Mouse (Mus musculus) gastrocnemius, adult 2 months (tissue): ENCODE results near the gene Klhl34. TPM values are rescaled to one million over a fixed set of nuclear protein-coding genes. Genes with fewer than 3 reads are reported as not detected.

Experiments used
- DNase-seq: peaks from one replicate; pipeline ENCODE4 v3.0.0; 2022
- H3K27ac ChIP-seq: fragments of 200-600 bp; 2 replicates; pipeline ENCODE4 v1.8.1; 2022; ENCODE audit warnings: mild to moderate bottlenecking
- H3K4me3 ChIP-seq: fragments of 200-600 bp; 2 replicates; pipeline ENCODE4 v1.8.1; 2022; ENCODE audit warnings: mild to moderate bottlenecking, moderate library complexity
- CTCF ChIP-seq: fragments of 200-600 bp; IDR thresholded peaks from 2 replicates; pipeline ENCODE4 v1.8.1; 2022; ENCODE audit warnings: antibody characterized with exemption, mild to moderate bottlenecking, moderate library complexity
- intact Hi-C: fragments of 180-260 bp; cut with DNase I; formaldehyde crosslinking; loops from one replicate; pipeline ENCODE4 v1.15.1; 2025
- long read RNA-seq, 2 experiments: library from polyadenylated mRNA; stranded (forward); transcript quantifications; one replicate each; pipeline ENCODE4 v2.0.0; 2021
- total RNA-seq, 2 experiments: library from RNA; stranded (reverse); gene quantifications; 2 replicates each; pipeline ENCODE4 v1.2.3; 2021

Klhl34 gene
- total RNA-seq = 10 to 100 TPM; 12.1 to 33.3 TPM
- long read RNA-seq, experiment 1, transcript Klhl34-201 (1 exons, 1,935 nt) = major isoform, 26 of 26 reads
- long read RNA-seq, experiment 1, partial matches to known transcripts = 0 of 26 reads
- long read RNA-seq, experiment 1, other reads (novel, unspliced or antisense) = 0 of 26 reads
- long read RNA-seq, experiment 2, transcript Klhl34-201 (1 exons, 1,935 nt) = major isoform, 35 of 36 reads
- long read RNA-seq, experiment 2, partial matches to known transcripts = 0 of 36 reads
- long read RNA-seq, experiment 2, other reads (novel, unspliced or antisense) = 1 of 36 reads

DNA sequence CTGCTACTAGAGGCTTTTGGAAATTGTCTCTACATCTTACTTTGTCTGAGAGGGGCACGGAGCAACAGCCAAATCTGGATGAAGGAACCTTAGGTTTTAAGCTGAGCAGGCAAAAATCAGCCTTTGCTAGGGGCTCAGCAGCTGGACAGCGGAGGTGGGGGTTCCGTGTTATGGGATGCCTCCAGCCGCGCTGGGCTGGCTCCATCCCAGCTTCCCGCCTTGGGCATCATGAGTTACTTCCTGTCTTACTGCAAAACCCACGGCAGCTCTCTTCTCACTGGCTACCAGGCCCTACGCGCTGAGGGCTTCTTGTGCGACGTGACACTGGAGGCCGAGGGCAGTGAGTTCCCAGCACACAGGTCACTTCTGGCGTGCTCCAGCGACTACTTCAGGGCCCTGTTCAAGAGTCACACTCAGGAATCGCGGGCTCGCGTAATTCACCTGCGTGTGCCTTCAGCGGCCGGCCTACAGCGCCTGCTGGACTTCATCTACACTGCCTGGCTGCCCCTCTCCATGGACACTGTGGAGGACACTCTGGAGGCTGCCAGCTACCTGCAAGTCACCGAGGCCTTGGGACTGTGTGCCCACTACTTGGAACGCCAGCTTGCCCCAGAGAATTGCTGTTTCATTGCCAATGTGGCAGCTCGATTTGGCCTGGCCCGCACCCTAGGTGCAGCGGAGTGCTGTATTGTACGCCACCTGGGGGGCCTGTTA lies at the start of gene Klhl34:
Gene Klhl34 (plus strand): TSS at position 229 of the 714 bp plus-strand sequence.
- no peak for TF ChIP-seq CTCF
- DNase-seq = peak; percentile 24
- H3K4me3 ChIP-seq = peak within 1 kb of the TSS; percentile 68
- H3K27ac ChIP-seq = peak within 1 kb of the TSS; percentile 82
- intact Hi-C loops = loop anchor here (5.0 kb wide), 1 partner anchor 71 kb away; no protein-coding TSS in a partner anchor

- Histone ChIP-seq H3K4me3 (no peak overlapping the region), H3K27ac (no peak overlapping the region)
- DNase-seq = no peak
- intact Hi-C loops = no loop called here
- no peak for TF ChIP-seq CTCF
Measured at GRCm38 (mm10) chrX:157801669-157802068, 16.6 kb upstream of the Klhl34 start.

- DNase-seq = no peak
- H3K4me3 ChIP-seq = no peak overlapping the region
- intact Hi-C loops = no loop called here
- no peak overlapping the region for H3K27ac ChIP-seq
- TF ChIP-seq CTCF = no peak
Measured at GRCm38 (mm10) chrX:157809721-157810120, 8.5 kb upstream of the Klhl34 start.

GRCm38 (mm10) chrX:157817571-157818206 lies 546 bp upstream of the Klhl34 start:
- Histone ChIP-seq H3K4me3 (peak overlapping the region; percentile 68), H3K27ac (peak overlapping the region; percentile 82)
- DNase-seq = peak; percentile 79
- TF ChIP-seq CTCF = no peak
- intact Hi-C loops = loop anchor here (5.0 kb wide), 1 partner anchor 70 kb away; no protein-coding TSS in a partner anchor

GRCm38 (mm10) chrX:157818921-157819260 lies 656 bp downstream of the Klhl34 start:
- DNase-seq = peak; percentile 19
- Histone ChIP-seq H3K4me3 (peak overlapping the region; percentile 68), H3K27ac (peak overlapping the region; percentile 82)
- TF ChIP-seq CTCF = no peak
- intact Hi-C loops = loop anchor here (5.0 kb wide), 1 partner anchor 72 kb away; no protein-coding TSS in a partner anchor

GRCm38 (mm10) chrX:157829983-157830382 lies 11.7 kb downstream of the Klhl34 start:
- intact Hi-C loops = no loop called here
- H3K4me3 ChIP-seq = no peak overlapping the region
- DNase-seq = no peak

More at GRCm38 (mm10) chrX:157829983-157830382, 11.7 kb downstream of the Klhl34 start:
- no peak for TF ChIP-seq CTCF
- H3K27ac ChIP-seq = no peak overlapping the region

Other genes starting within 250 kb of the Klhl34 start
- 1 to 10 TPM in 1 of 2 experiments, under 1 TPM in 1; 0.92 to 1.1 TPM for gene Yy2, start 249.4 kb upstream of the Klhl34 start, total RNA-seq
- 10 to 100 TPM; 14.0 to 15.5 TPM for gene Mbtps2, start 219.7 kb upstream of the Klhl34 start, total RNA-seq
- 100 to 1,000 TPM; 324 to 381 TPM for gene Smpx, start 119.5 kb upstream of the Klhl34 start, total RNA-seq
- gene Cnksr2, start 224.9 kb downstream of the Klhl34 start, total RNA-seq = under 1 TPM; 0.08 to 0.18 TPM